Comparison of ENCODE assay signal across 33 mouse cellular contexts in genomic region chr6:50068490-50068889, GRCm38 (mm10).
"Had no signal": no experiment of that assay in that cellular context is flagged by ENCODE, and none has a peak within 500 bp of the region (broad histone marks: within the 10 kb centered on the region; RNA-seq: fewer than 3 reads in every experiment).

No protein-coding gene starts in this region.

- DNase-seq: heart, postnatal 10 days; heart, postnatal 14 days; heart, postnatal 36 days; heart, postnatal 4 days; kidney, adult 11 months; kidney, adult 18-20 months; kidney, adult 2 months; kidney, adult 8-10 months; kidney, adult 9 months; kidney, postnatal 10 days; kidney, postnatal 14 days; kidney, postnatal 25 days; kidney, postnatal 36 days; kidney, postnatal 4 days; layer of hippocampus, adult 9-11 months; layer of hippocampus, postnatal 36 days had no signal

- H3K27ac ChIP-seq: heart, embryonic 10.5 days; heart, embryonic 13.5 days; heart, embryonic 15.5 days; hindbrain, embryonic 10.5 days; hindbrain, embryonic 12.5 days; hindbrain, embryonic 13.5 days; hindbrain, embryonic 14.5 days; hindbrain, embryonic 15.5 days; hindbrain, postnatal 0 days; kidney, embryonic 15.5 days; kidney, postnatal 0 days; layer of hippocampus, adult 2 months; left cerebral cortex, adult 2 months had no signal

- H3K4me2 ChIP-seq: heart, embryonic 11.5 days; heart, embryonic 12.5 days; heart, embryonic 13.5 days; heart, embryonic 15.5 days; hindbrain, embryonic 12.5 days; hindbrain, embryonic 13.5 days; hindbrain, embryonic 14.5 days; hindbrain, embryonic 15.5 days; kidney, embryonic 15.5 days had no signal

- H3K9me3 ChIP-seq: heart, embryonic 10.5 days; heart, embryonic 12.5 days; heart, embryonic 13.5 days; heart, embryonic 15.5 days; hindbrain, embryonic 10.5 days; hindbrain, embryonic 12.5 days; hindbrain, embryonic 13.5 days; hindbrain, embryonic 15.5 days; kidney, embryonic 15.5 days had no signal

- H3K4me3 ChIP-seq: heart, embryonic 10.5 days; heart, embryonic 12.5 days; heart, embryonic 13.5 days; heart, embryonic 15.5 days; hindbrain, embryonic 10.5 days; hindbrain, embryonic 12.5 days; hindbrain, embryonic 13.5 days; hindbrain, embryonic 15.5 days; kidney, embryonic 15.5 days; layer of hippocampus, adult 2 months; left cerebral cortex, adult 2 months had no signal

- H3K36me3 ChIP-seq: heart, embryonic 10.5 days; heart, embryonic 12.5 days; heart, embryonic 13.5 days; heart, embryonic 15.5 days; hindbrain, embryonic 10.5 days; hindbrain, embryonic 12.5 days; hindbrain, embryonic 13.5 days; hindbrain, embryonic 15.5 days; kidney, embryonic 15.5 days had no signal

- H3K4me1 ChIP-seq: heart, embryonic 10.5 days; heart, embryonic 12.5 days; heart, embryonic 13.5 days; heart, embryonic 15.5 days; hindbrain, embryonic 10.5 days; hindbrain, embryonic 12.5 days; hindbrain, embryonic 13.5 days; hindbrain, embryonic 15.5 days; kidney, embryonic 15.5 days had no signal

- H3K27me3 ChIP-seq: heart, embryonic 12.5 days; heart, embryonic 13.5 days; heart, embryonic 15.5 days; hindbrain, embryonic 12.5 days; hindbrain, embryonic 13.5 days; hindbrain, embryonic 15.5 days; kidney, embryonic 15.5 days had no signal

- ATAC-seq: hindbrain, embryonic 16.5 days; hindbrain, postnatal 0 days; inflammation-experienced regulatory T-cells, adult 6 months had no signal

- H3K9ac ChIP-seq: heart, embryonic 12.5 days; heart, embryonic 13.5 days; heart, embryonic 15.5 days; hindbrain, embryonic 12.5 days; hindbrain, embryonic 13.5 days; hindbrain, embryonic 14.5 days; hindbrain, embryonic 15.5 days; kidney, embryonic 15.5 days had no signal
